Mouse (Mus musculus): ENCODE measurements around the gene Hbq1b. TPM values are rescaled to one million over a fixed set of nuclear protein-coding genes. Genes with fewer than 3 reads are reported as not detected.

Gene Hbq1b
- polyA plus RNA-seq (2012; rRNA removed; ENCODE audit: low replicate concordance): not detected in 2 replicates

DNA sequence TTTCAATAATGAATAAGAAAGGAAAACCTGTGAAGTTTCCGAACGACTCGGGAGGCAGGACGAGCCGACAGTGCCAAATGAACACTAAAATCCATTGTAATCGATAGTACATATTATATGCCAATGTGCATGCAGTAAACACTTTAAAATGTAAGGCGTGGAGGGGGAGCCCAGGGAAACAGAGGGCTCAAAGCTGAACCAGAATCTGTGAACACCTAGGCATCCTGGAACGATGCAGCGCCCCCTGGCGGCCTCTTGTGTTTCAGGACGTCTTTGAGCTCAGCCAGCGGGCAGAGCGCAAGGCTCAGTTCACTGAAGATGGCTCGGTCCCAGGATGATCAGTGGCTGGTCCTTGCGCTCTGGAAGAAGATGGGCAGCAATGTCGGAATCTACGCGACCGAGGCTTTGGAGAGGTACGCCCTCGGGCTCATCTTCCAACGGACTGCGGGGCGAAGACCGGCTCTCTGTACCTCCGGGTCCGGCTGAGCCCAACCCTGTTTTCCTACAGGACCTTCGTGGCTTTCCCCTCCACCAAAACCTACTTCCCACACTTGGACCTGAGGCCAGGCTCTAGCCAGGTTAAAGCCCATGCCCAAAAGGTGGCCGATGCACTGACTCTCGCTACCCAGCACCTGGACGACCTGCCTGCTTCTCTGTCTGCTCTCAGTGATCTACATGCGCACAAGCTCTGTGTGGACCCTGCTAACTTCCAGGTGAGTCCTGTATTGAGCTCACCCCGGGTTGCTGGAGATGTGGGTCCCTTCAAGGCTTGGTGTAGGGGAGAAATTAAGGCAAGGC, at the start of gene Hbq1b:
TSS of gene Hbq1b (plus strand) at position 271 of the 798 bp plus-strand sequence.

DNA sequence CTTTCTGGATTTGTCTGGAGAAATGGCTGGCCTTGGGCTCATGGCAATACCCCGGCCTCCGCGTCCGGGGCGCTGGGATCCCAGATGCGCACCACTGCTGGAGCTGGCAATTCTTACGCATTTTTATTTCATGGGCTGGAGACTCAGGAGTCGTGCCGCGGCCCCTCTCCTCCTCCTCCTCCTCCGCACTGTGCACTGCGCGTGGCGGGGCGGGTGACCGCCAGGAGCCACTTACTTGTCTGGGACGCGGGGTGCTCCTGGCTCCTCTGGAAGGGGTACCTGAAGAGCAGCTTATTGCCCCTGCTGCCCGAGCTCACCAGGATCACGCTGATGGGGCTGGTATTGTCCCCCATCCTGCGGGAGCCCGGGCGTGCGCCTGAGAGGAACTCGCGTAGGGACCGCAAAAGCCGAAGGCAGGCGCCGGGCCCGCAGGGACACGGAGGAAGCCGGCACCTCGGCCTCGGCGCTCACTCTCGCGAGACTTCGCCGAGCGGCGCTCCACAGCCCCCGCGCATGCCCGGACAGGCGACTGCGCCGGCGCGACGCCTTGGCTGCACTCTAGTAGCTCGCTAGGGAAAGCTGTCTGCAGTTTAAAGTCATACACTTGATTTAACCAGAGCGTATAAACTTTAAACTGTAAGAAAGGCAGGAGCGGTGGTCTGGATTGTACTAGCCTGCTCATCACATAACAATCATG, 19.4 kb upstream of the Hbq1b start, which contains the start of gene Nprl3:
TSS of gene Nprl3 (minus strand) at position 520 of the 697 bp plus-strand sequence.

DNA sequence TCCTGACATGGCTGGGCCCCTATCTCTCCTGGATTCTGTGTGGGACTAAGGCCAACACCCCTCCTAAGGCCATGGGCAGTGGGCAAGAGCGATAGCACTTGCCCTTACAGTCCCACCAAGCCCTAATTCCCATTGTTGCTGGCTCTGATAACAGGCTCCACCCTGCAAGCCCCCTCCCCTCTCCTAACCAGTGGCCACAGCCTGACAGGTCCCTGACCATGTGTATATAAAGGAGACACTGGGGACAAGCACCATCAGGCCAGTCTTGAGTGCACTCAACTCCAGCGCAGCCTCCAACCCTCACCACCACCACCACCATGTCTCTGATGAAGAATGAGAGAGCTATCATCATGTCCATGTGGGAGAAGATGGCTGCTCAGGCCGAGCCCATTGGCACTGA, 10.4 kb upstream of the Hbq1b start, which contains the start of gene Hba-x:
TSS of gene Hba-x (plus strand) at position 54 of the 400 bp plus-strand sequence.

DNA sequence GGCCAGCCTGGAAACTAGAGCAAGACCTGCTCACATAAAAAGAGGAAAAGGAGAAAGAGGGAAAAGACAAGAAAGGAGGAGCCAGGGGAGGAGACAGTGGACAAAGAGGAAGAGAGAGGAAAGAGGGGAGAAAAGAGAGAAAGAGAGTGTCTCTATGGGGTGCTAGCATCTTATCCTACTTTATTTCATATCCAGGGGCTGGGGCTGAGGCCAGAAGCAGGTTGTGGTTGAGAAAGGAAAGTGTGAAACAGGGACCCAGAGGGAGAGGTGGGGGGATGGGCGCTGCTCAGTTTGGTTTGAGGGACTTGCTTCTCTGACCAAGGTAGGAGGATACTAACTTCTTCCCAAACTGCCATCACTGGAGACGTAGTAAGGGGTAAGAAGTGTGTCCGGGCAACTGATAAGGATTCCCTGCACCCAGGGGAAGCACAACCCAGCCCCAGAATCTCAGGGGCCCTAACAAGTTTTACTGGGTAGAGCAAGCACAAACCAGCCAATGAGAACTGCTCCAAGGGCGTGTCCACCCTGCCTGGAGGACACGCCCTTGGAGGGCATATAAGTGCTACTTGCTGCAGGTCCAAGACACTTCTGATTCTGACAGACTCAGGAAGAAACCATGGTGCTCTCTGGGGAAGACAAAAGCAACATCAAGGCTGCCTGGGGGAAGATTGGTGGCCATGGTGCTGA, 3.5 kb upstream of the Hbq1b start, which contains the start of gene Hba-a1:
TSS of gene Hba-a1 (plus strand) at position 421 of the 687 bp plus-strand sequence.

DNA sequence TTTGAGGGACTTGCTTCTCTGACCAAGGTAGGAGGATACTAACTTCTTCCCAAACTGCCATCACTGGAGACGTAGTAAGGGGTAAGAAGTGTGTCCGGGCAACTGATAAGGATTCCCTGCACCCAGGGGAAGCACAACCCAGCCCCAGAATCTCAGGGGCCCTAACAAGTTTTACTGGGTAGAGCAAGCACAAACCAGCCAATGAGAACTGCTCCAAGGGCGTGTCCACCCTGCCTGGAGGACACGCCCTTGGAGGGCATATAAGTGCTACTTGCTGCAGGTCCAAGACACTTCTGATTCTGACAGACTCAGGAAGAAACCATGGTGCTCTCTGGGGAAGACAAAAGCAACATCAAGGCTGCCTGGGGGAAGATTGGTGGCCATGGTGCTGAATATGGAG, 9.4 kb downstream of the Hbq1b start, which contains the start of gene Hba-a2:
TSS of gene Hba-a2 (plus strand) at position 287 of the 400 bp plus-strand sequence.

DNA sequence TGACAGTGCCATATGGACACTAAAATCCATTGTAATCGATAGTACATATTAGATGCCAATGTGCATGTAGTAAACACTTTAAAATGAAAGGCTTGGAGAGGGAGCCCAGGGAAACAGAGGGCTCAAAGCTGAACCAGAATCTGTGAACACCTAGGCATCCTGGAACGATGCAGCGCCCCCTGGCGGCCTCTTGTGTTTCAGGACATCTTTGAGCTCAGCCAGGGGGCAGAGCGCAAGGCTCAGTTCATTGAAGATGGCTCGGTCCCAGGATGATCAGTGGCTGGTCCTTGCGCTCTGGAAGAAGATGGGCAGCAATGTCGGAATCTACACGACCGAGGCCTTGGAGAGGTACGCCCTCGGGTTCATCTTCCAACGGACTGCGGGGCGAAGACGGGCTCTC, 13.1 kb downstream of the Hbq1b start, which contains the start of gene Hbq1a:
TSS of gene Hbq1a (plus strand) at position 205 of the 400 bp plus-strand sequence.

Other genes with a start within 250 kb of the Hbq1b start
- gene Il9r, start 86.7 kb upstream of the Hbq1b start, polyA plus RNA-seq (2012; rRNA removed; ENCODE audit: low replicate concordance): 7.4 and 12.7 TPM in 2 replicates
- gene Snrnp25, start 81.5 kb upstream of the Hbq1b start, polyA plus RNA-seq (2012; rRNA removed; ENCODE audit: low replicate concordance): 13.1 and 14.8 TPM in 2 replicates
- gene Rhbdf1, start 64.7 kb upstream of the Hbq1b start, polyA plus RNA-seq (2012; rRNA removed; ENCODE audit: low replicate concordance): 216 and 224 TPM in 2 replicates
- 13.0 and 14.3 TPM in 2 replicates for gene Mpg, start 60.5 kb upstream of the Hbq1b start, polyA plus RNA-seq (2012; rRNA removed; ENCODE audit: low replicate concordance)
- 111 and 129 TPM in 2 replicates for gene Nprl3, start 19.3 kb upstream of the Hbq1b start, polyA plus RNA-seq (2012; rRNA removed; ENCODE audit: low replicate concordance)
- gene Hba-x, start 10.6 kb upstream of the Hbq1b start, polyA plus RNA-seq (2012; rRNA removed; ENCODE audit: low replicate concordance): not detected in 2 replicates
- gene Hba-a1, start 3.5 kb upstream of the Hbq1b start, polyA plus RNA-seq (2012; rRNA removed; ENCODE audit: low replicate concordance): 588 and 1,816 TPM in 2 replicates
- gene Hba-a2, start 9.5 kb downstream of the Hbq1b start, polyA plus RNA-seq (2012; rRNA removed; ENCODE audit: low replicate concordance): 968 and 1,887 TPM in 2 replicates
- 0.27 TPM in 1 of 2 replicates, not detected in the other for gene Hbq1a, start 13.1 kb downstream of the Hbq1b start, polyA plus RNA-seq (2012; rRNA removed; ENCODE audit: low replicate concordance)
- gene Sh3pxd2b, start 60.9 kb downstream of the Hbq1b start, polyA plus RNA-seq (2012; rRNA removed; ENCODE audit: low replicate concordance): 23.7 and 34.8 TPM in 2 replicates
- gene Ubtd2, start 168.4 kb downstream of the Hbq1b start, polyA plus RNA-seq (2012; rRNA removed; ENCODE audit: low replicate concordance): 10.6 and 13.1 TPM in 2 replicates
- gene Efcab9, start 245.1 kb downstream of the Hbq1b start, polyA plus RNA-seq (2012; rRNA removed; ENCODE audit: low replicate concordance): 0.23 TPM in 1 of 2 replicates, not detected in the other
- 27.3 and 44.9 TPM in 2 replicates for gene Stk10, start 246.3 kb downstream of the Hbq1b start, polyA plus RNA-seq (2012; rRNA removed; ENCODE audit: low replicate concordance)